Mouse (Mus musculus) WW6 (cell line): ENCODE results near the gene Clrn3.
"Not testable (repeated sequence)": the region's sequence is repeated elsewhere in the genome, so short reads cannot be mapped to it uniquely, and the experiment has no call there.

Experiments
- DNase-seq: peaks from one replicate; pipeline ENCODE4 v3.0.0-alpha.2; 2013; ENCODE audit warnings: low read depth, low spot score

The Clrn3 gene

DNA sequence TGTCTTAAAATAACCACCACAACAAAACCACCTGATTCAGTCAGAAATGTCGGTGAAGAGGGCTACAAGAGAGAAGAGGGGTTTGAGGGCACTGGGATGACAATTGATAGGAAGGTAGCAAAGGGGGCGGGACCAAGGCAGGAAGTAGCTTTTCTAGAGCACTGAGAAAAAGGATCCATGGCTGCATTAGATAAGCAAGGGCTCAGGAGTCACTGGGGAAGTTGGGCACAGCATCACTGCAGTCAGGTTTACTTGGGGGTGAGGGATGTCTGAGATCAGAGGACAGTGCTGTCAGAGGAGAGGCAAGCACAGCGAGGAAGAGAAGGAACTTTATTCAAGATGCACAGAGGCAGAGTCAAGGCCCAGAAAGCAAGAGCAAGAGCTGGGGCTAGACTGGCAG, 7.5 kb upstream of the Clrn3 start:
- DNase-seq = no peak

- no peak for DNase-seq
These were observed 6.2 kb upstream of the Clrn3 start for GRCm38 (mm10) chr7:135534548-135535189.

- DNase-seq = no peak
These were observed 614 bp upstream of the Clrn3 start for GRCm38 (mm10) chr7:135529068-135529467.

GRCm38 (mm10) chr7:135527169-135527568, 1.3 kb downstream of the Clrn3 start:
- DNase-seq = no peak

- DNase-seq = no peak
These were observed 1.8 kb downstream of the Clrn3 start for GRCm38 (mm10) chr7:135526574-135527152.

DNA sequence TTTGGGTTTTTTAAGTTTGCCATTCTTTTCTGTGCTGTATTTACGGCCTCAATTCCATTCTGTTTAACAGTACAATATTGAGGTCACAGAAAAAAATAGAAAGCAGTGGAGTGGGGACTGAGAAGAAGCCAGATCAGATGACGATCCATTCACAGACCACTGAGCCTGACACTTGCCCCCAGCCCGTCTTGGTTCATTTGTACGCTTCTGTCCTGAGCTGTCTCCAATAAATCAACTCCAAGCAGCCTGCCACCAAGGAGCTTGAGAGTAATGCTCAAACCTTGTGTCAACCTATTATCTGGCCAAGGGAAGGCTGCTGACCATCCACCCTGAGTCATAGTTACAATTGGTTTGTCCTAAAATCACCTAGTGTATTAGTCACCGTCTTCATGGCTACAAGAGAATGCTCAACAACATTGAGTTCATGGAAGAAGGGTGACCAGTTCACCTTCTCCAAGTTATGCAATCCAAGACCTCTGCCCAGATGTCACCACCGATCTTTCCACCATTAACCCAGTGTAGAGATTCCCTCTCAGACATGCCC, 4.0 kb downstream of the Clrn3 start:
- no peak for DNase-seq

GRCm38 (mm10) chr7:135523981-135524380, 4.5 kb downstream of the Clrn3 start:
- no peak for DNase-seq

GRCm38 (mm10) chr7:135521755-135522512, 6.5 kb downstream of the Clrn3 start:
- no peak for DNase-seq

DNA sequence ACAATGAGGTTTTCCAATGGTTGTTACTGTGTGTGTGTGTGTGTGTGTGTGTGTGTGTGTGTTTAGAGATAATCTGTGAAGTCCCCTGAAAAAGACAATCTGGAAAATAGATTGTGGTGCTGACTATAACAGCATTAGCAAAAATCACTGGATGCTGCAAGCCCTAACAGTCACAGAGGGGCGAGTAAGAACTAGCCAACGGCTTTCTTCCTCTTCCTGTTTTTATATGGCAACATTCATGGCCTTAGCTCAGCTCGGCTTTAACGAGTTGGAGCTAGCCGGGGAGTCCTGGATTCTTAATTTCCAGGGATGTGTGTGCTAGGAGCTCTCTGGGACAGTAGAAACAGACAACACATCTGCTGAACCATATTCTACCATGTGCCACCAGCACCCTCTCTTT, 8.2 kb downstream of the Clrn3 start:
- DNase-seq = no peak

- no peak for DNase-seq
These were observed 11.3 kb downstream of the Clrn3 start for GRCm38 (mm10) chr7:135517191-135517590.

GRCm38 (mm10) chr7:135511723-135512122, 16.7 kb downstream of the Clrn3 start:
- no peak for DNase-seq

DNA sequence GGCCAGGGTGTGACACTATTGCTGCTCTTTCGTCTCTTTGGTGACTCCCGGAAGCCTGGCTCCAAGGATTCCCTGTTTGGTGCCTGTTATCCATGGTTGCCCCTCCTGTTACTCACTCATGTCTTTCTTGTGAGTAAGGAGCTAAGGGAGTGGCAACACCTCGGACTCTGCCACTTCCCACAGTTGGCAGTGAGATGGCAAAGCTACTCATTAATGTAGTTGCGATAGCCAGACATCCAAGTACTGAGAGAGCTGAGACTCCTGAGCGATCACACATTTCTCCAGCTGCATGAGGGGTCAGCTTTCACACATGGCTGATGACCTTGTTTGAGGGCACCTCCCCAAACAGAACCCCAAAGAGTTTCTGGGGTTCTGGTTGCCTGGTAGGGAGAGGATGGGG, 18.0 kb downstream of the Clrn3 start:
- DNase-seq = no peak

DNA sequence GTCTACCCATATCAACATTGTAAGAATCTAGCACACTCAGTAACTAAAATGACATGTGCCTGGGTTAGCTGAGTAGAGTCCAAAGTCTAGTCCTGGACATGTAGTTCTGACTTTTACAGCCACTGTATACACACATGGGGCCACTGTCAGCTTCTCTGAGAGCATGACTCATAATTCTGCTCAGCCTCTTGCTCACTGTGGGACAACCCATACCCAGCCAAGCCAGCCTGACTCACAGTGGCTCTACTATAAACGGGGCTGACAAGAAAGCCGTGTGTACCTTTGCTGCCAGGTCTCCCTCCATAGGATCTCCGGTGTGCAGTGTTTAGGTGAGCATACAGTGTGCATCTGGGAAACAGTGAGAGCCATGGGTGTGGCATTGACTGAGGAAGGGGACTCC, 19.2 kb downstream of the Clrn3 start:
- DNase-seq = no peak

DNA sequence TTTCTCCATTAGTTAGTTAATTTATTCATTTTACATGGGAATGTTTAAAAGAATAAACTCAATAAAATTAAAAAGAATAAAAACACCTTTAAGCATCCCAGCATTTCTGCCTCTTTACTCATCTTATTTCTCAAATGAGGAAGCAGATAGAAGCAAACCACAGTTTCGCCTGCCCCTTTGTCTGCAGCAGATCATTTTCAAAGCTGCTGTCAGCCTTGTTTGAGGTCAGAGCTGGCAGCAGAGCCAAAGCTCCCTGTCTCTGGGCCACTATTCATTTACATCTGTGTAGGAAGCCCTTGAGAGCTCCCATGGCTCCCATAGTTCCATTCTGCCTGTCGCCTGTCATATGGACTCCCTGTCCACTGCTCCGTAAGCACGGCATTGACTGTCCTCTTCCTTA, 19.9 kb downstream of the Clrn3 start:
- DNase-seq = no peak

DNA sequence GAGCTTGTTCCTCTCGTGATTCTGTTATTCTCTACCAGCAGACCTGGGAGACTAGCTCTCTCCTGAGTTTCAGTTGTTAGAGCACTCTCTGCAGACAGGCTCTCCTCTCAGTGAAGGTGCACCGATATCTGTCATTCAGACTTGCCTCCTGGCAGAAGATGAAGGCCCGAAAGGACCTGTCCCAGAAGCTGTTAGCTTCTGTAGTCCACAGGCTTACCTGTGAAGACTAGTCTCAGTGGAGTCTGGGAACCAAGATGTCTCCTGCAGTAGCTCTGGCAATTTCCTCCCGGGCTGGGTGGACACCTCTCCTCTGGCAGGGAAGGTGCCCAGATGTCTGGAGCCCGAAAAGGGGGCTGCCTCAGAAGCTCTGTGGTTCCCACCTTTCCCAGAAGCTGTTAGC, 21.9 kb downstream of the Clrn3 start:
- not testable (repeated sequence) for DNase-seq

GRCm38 (mm10) chr7:135499403-135499802, 29.1 kb downstream of the Clrn3 start:
- no peak for DNase-seq

DNA sequence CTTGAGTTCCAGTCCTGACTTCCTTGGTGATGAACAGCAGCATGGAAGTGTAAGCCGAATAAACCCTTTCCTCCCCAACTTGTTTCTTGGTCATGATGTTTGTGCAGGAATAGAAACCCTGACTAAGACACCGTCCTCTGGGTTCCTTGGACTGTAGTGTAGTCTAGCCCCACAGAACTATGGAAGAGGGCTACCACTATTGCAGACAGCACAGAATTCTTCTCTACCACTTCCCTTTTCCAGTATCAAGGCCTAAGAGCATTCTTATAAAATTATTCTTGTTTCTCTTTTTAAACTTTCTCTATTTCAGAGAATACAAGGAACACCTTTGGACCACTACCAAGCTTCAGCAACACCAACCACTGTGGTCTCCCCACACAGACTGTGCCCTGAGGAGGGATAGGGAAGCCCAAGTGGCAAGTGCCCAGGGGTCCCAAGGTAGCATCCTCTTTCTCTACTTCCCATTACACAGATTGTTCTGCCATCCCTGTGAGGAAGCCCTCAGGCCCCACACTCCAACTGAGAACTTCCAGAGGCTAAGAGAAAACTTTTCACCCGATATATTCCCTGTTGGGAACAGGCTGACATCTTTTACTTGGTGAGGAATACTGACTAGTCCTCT, 29.8 kb downstream of the Clrn3 start:
- DNase-seq = no peak

DNA sequence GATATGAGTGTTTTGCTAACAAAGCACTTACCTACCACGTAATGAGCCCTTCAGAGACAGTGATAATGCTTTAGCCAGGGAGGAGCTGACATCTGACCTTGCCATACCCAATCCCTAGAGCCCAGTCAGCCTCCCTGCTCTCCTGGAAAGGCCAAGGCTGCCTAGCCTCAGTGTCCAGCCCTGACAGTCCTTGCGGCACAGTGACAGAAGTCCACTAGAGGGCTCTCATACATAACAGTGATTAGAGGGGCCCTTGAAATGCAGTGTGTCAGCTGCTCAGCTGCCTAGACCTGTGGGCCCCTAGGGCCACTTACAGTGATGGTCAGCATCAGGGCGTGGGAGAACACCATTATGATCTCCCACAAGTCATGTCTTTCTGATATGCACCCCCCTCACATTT, 33.2 kb downstream of the Clrn3 start:
- no peak for DNase-seq

- no peak for DNase-seq
These were observed 38.0 kb downstream of the Clrn3 start for GRCm38 (mm10) chr7:135490500-135490886.

- no peak for DNase-seq
These were observed 38.5 kb downstream of the Clrn3 start for GRCm38 (mm10) chr7:135489724-135490499.

DNA sequence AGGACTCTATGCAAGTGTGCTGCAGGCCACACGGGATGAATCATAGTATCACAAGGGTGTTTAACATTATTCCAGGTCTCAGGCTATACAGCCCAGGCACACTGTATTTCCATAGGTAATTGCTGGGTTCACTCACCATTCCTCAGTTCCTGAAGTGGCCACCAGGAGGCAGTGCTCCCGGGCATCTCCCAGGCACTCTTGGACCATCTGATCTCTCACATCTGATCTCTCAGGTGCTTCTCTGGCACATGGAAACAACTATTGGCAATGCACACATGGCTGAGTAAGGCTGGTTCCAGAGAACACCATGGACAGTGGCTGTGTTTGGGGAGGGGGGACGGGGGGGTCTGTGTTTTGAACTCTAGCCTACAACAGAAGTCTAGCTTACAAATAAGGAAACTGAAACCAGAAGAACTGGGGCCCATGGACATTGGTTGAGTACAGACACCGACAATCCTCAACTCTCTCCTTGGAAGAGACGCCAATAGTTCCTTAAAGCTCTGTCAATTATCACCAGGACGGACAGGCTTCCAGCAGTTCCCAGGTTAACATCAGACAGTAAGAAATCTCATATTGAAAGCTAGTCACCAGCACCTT, 40.1 kb downstream of the Clrn3 start:
- DNase-seq = no peak
